Mouse (Mus musculus) stomach, postnatal 0 days (tissue): ENCODE measurements around the gene Dhdh. TPM values are rescaled to one million over a fixed set of nuclear protein-coding genes. Genes with fewer than 3 reads are reported as not detected.

Experiments used
- ATAC-seq: fragments of 200-750 bp; cut with Nextera tagmentation; 2 replicates; pipeline ENCODE4 v1.8.0; 2017; ENCODE audit not compliant: low FRiP score, low TSS enrichment
- DNase-seq: peaks from one replicate; pipeline ENCODE4 v3.0.0-alpha.2; 2016; ENCODE audit warnings: low spot score
- H3K27ac ChIP-seq: fragments of 300-500 bp; sonication (generic); replicated peaks from 2 replicates; pipeline ENCODE4 v1.5.1; 2014; ENCODE audit warnings: mild to moderate bottlenecking, control low read depth
- H3K27me3 ChIP-seq: fragments of 300-500 bp; sonication (generic); 2 replicates; pipeline ENCODE4 v1.6.1; 2014; ENCODE audit warnings: low read length; ENCODE audit not compliant: control insufficient read depth, insufficient read depth
- H3K36me3 ChIP-seq: fragments of 300-500 bp; sonication (generic); 2 replicates; pipeline ENCODE4 v1.6.1; 2014; ENCODE audit warnings: low read length, mixed read lengths; ENCODE audit not compliant: control insufficient read depth, insufficient read depth
- H3K4me1 ChIP-seq: fragments of 300-500 bp; sonication (generic); replicated peaks from 2 replicates; pipeline ENCODE4 v1.6.1; 2014; ENCODE audit warnings: antibody characterized with exemption; ENCODE audit not compliant: control insufficient read depth, insufficient read depth
- H3K4me2 ChIP-seq: fragments of 300-500 bp; sonication (generic); replicated peaks from 2 replicates; pipeline ENCODE4 v1.6.1; 2014; ENCODE audit warnings: low read depth, mild to moderate bottlenecking, control low read depth, moderate library complexity
- H3K4me3 ChIP-seq: fragments of 300-500 bp; sonication (generic); 2 replicates; pipeline ENCODE4 v1.5.1; 2014; ENCODE audit warnings: low read depth, low read length, control low read depth
- H3K9ac ChIP-seq: fragments of 300-500 bp; sonication (generic); 2 replicates; pipeline ENCODE4 v1.6.1; 2014; ENCODE audit warnings: mild to moderate bottlenecking, low read length, control low read depth, mixed read lengths
- H3K9me3 ChIP-seq: fragments of 300-500 bp; sonication (generic); 2 replicates; pipeline ENCODE4 v1.6.1; 2016; ENCODE audit warnings: low read length; ENCODE audit not compliant: control insufficient read depth
- CTCF ChIP-seq: IDR thresholded peaks from 2 replicates; pipeline ENCODE4 v1.5.1; 2016; ENCODE audit warnings: antibody characterized with exemption, low read depth, mild to moderate bottlenecking, moderate library complexity
- EP300 ChIP-seq: optimal IDR thresholded peaks from 2 replicates; pipeline ENCODE3; 2016; ENCODE audit warnings: antibody characterized with exemption
- WGBS: fragments of 180-500 bp; shearing (Covaris S2); extraction: QIAGEN DNeasy Blood & Tissue Kit; methylation state at CpG from one replicate; pipeline ENCODE4 v1.1.7; 2014; 5-methylcytosine and 5-hydroxymethylcytosine counted together
- microRNA-seq: library from miRNA; unstranded; fragments of <30 nt; microRNA quantifications from one replicate; pipeline ENCODE4, GENCODE M21; 2016
- polyA plus RNA-seq: library from polyadenylated mRNA; unstranded; fragments of >200 nt; fragmentation: Nextera tagmentation; extraction: Ambion mirVana; gene quantifications from 2 replicates; pipeline ENCODE4 v1.2.1, GENCODE M21; 2015

The Dhdh gene
- polyA plus RNA-seq, 1 experiment from 2014 or later = 1.1 TPM

GRCm38 (mm10) chr7:45436444-45436843, 52.2 kb downstream of the Dhdh start:
- no peak for ATAC-seq
- 94% methylated on average over 5 of the region's 5 CpGs for WGBS
- DNase-seq = no peak
- no peak overlapping the region for H3K4me3 ChIP-seq
- H3K27me3 ChIP-seq = no peaks in the 10 kb centered on the region
- H3K4me2 ChIP-seq = no peak overlapping the region
- TF ChIP-seq EP300 (no peak), CTCF (no peak)
- 0 out of 2 replicates have a peak, but pooled peaks cover 2% of the 10 kb centered on the region for H3K36me3 ChIP-seq
- H3K9ac ChIP-seq = no peak overlapping the region
- no peaks in the 10 kb centered on the region for H3K9me3 ChIP-seq
- peaks cover 9% of the 10 kb centered on the region for H3K4me1 ChIP-seq
- H3K27ac ChIP-seq = no peak overlapping the region

DNA sequence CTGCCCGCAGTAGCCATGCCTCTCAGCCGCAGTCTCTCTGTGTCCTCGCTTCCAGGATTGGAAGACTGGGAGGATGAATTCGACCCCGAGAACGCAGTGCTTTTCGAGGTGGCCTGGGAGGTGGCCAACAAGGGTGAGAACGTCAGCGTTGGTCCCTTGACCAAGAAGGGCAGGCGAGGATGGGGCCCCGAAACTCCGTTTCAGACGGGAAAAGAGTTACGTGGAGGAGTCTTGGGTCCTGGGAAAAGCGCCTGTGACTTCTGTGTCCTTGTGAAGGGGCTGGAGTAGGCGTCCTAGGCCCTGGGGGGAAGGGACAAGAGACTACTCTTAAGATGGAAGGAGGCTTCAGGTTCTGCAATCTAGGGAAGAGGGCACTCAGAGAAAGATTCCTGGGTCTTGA, 53.6 kb downstream of the Dhdh start:
- Histone ChIP-seq H3K4me1 (peaks cover 9% of the 10 kb centered on the region), H3K27me3 (no peaks in the 10 kb centered on the region), H3K9me3 (no peaks in the 10 kb centered on the region), H3K4me2 (peak overlapping the region; percentile 85), H3K36me3 (0 out of 2 replicates have a peak, but pooled peaks cover 3% of the 10 kb centered on the region), H3K9ac (peak overlapping the region; percentile 65), H3K27ac (peak overlapping the region; percentile 63), H3K4me3 (peak overlapping the region; percentile 51)
- under 1% methylated on average over 16 of the region's 16 CpGs for WGBS
- DNase-seq (no peak), ATAC-seq (no peak)
- TF ChIP-seq CTCF (no peak), EP300 (no peak)

- H3K27ac ChIP-seq = peak within 1 kb of the TSS; percentile 82
- no peaks in the 10 kb centered on the region for H3K9me3 ChIP-seq
- H3K4me1 ChIP-seq = peaks cover 9% of the 10 kb centered on the region
- TF ChIP-seq EP300 = peak; percentile 67
- peak; percentile 98 for TF ChIP-seq CTCF
- peaks cover 6% of the 10 kb centered on the region; the same call in 1 of the 2 replicates for H3K36me3 ChIP-seq
- ATAC-seq (peak; percentile 96), DNase-seq (peak; percentile 100)
- peak within 1 kb of the TSS; percentile 53 for H3K4me3 ChIP-seq
- H3K9ac ChIP-seq = peak within 1 kb of the TSS; percentile 76
- H3K27me3 ChIP-seq = no peaks in the 10 kb centered on the region
- H3K4me2 ChIP-seq = peak within 1 kb of the TSS; percentile 94
- WGBS = under 1% methylated on average over 45 of the region's 45 CpGs
Observed at GRCm38 (mm10) chr7:45434203-45435015, 54.2 kb downstream of the Dhdh start, which contains the start of gene Gys1. TSS of gene Gys1 (plus strand) at chr7:45434844.

- peak overlapping the region; percentile 65; the same call in 1 of the 2 replicates for H3K27ac ChIP-seq
- TF ChIP-seq EP300 (no peak), CTCF (no peak)
- peak overlapping the region; percentile 53 for H3K4me3 ChIP-seq
- peaks cover 8% of the 10 kb centered on the region for H3K36me3 ChIP-seq
- peak overlapping the region; percentile 76 for H3K9ac ChIP-seq
- no peak for ATAC-seq
- no peaks in the 10 kb centered on the region for H3K9me3 ChIP-seq
- WGBS = 1% methylated on average over 7 of the region's 7 CpGs
- H3K27me3 ChIP-seq = no peaks in the 10 kb centered on the region
- H3K4me1 ChIP-seq = peaks cover 9% of the 10 kb centered on the region
- DNase-seq = no peak
- peak overlapping the region; percentile 94 for H3K4me2 ChIP-seq
Observed at GRCm38 (mm10) chr7:45433835-45434202, 54.8 kb downstream of the Dhdh start.

- TF ChIP-seq EP300 (no peak), CTCF (no peak)
- H3K27ac ChIP-seq = no peak overlapping the region
- H3K36me3 ChIP-seq = peaks cover 35% of the 10 kb centered on the region
- H3K4me2 ChIP-seq = no peak overlapping the region
- ATAC-seq (no peak), DNase-seq (no peak)
- H3K4me3 ChIP-seq = no peak overlapping the region
- H3K9me3 ChIP-seq = no peaks in the 10 kb centered on the region
- H3K9ac ChIP-seq = no peak overlapping the region
- H3K27me3 ChIP-seq = no peaks in the 10 kb centered on the region
- H3K4me1 ChIP-seq = no peaks in the 10 kb centered on the region
- WGBS = 83% methylated on average over 8 of the region's 8 CpGs
Observed at GRCm38 (mm10) chr7:45426556-45426955, 62.0 kb downstream of the Dhdh start.

- no peaks in the 10 kb centered on the region for H3K4me1 ChIP-seq
- H3K36me3 ChIP-seq = peaks cover 27% of the 10 kb centered on the region
- no peak for ATAC-seq
- DNase-seq = no peak
- 92% methylated on average over 14 of the region's 14 CpGs for WGBS
- no peak overlapping the region for H3K9ac ChIP-seq
- H3K9me3 ChIP-seq = no peaks in the 10 kb centered on the region
- no peak overlapping the region for H3K4me2 ChIP-seq
- TF ChIP-seq CTCF (no peak), EP300 (no peak)
- H3K4me3 ChIP-seq = no peak overlapping the region
- H3K27me3 ChIP-seq = no peaks in the 10 kb centered on the region
- H3K27ac ChIP-seq = no peak overlapping the region
Observed at GRCm38 (mm10) chr7:45421194-45421593, 67.4 kb downstream of the Dhdh start.

Small RNA genes lying within 50 kb of the gene (microRNA-seq; reads per million reads assigned to microRNA genes)
- gene Gm22133 = not detected

Other genes starting within 250 kb of the Dhdh start
- gene Cd37, start 249.7 kb downstream of the Dhdh start, polyA plus RNA-seq = 1.5 and 1.8 TPM in 2 replicates
- 0.07 and 0.18 TPM in 2 replicates for gene Slc6a16, start 247.7 kb downstream of the Dhdh start, polyA plus RNA-seq
- gene Slc6a21, start 211.3 kb downstream of the Dhdh start, polyA plus RNA-seq = not detected in 2 replicates
- gene Trpm4, start 155.0 kb downstream of the Dhdh start, polyA plus RNA-seq = 22.7 and 23.7 TPM in 2 replicates
- gene Hrc, start 153.5 kb downstream of the Dhdh start, polyA plus RNA-seq = 0.80 and 0.85 TPM in 2 replicates
- 6.0 and 7.1 TPM in 2 replicates for gene Ppfia3, start 121.8 kb downstream of the Dhdh start, polyA plus RNA-seq
- 5.9 and 6.1 TPM in 2 replicates for gene Lin7b, start 118.2 kb downstream of the Dhdh start, polyA plus RNA-seq
- gene Snrnp70, start 93.1 kb downstream of the Dhdh start, polyA plus RNA-seq = 73.7 and 78.8 TPM in 2 replicates
- 0.15 and 0.17 TPM in 2 replicates for gene Kcna7, start 83.2 kb downstream of the Dhdh start, polyA plus RNA-seq
- 1.5 and 1.8 TPM in 2 replicates for gene Ntf5, start 75.1 kb downstream of the Dhdh start, polyA plus RNA-seq
- gene Lhb, start 68.0 kb downstream of the Dhdh start, polyA plus RNA-seq = not detected in 2 replicates
- gene Gys1, start 54.0 kb downstream of the Dhdh start, polyA plus RNA-seq = 10.1 and 10.6 TPM in 2 replicates
- 46.2 and 46.7 TPM in 2 replicates for gene Ruvbl2, start 50.7 kb downstream of the Dhdh start, polyA plus RNA-seq
- 3,647 and 3,760 TPM in 2 replicates for gene Ftl1, start 28.9 kb downstream of the Dhdh start, polyA plus RNA-seq
- gene Bax, start 21.9 kb downstream of the Dhdh start, polyA plus RNA-seq = 119 and 120 TPM in 2 replicates
- gene Tulp2, start 6.9 kb downstream of the Dhdh start, polyA plus RNA-seq = 0.32 and 0.42 TPM in 2 replicates
- gene Gm45808, start 2.0 kb downstream of the Dhdh start, polyA plus RNA-seq = not detected in 2 replicates
- gene Nucb1, start 21.6 kb upstream of the Dhdh start, polyA plus RNA-seq = 196 and 199 TPM in 2 replicates
- gene Ppp1r15a, start 37.5 kb upstream of the Dhdh start, polyA plus RNA-seq = 21.6 and 26.6 TPM in 2 replicates
- 7.9 and 8.0 TPM in 2 replicates for gene Plekha4, start 37.5 kb upstream of the Dhdh start, polyA plus RNA-seq
- 16.6 and 16.9 TPM in 2 replicates for gene Hsd17b14, start 66.1 kb upstream of the Dhdh start, polyA plus RNA-seq
- 101 and 108 TPM in 2 replicates for gene Bcat2, start 81.3 kb upstream of the Dhdh start, polyA plus RNA-seq
- 0.69 and 0.90 TPM in 2 replicates for gene Fgf21, start 126.7 kb upstream of the Dhdh start, polyA plus RNA-seq
- gene Fut1, start 128.5 kb upstream of the Dhdh start, polyA plus RNA-seq = 1.8 and 2.3 TPM in 2 replicates
- 0.08 TPM in 2 replicates for gene Izumo1, start 133.0 kb upstream of the Dhdh start, polyA plus RNA-seq
- gene Rasip1, start 138.7 kb upstream of the Dhdh start, polyA plus RNA-seq = 5.4 and 6.3 TPM in 2 replicates
- 4.6 and 5.5 TPM in 2 replicates for gene Mamstr, start 151.2 kb upstream of the Dhdh start, polyA plus RNA-seq
- 35.1 and 36.1 TPM in 2 replicates for gene Fut2, start 177.6 kb upstream of the Dhdh start, polyA plus RNA-seq
- gene Ntn5, start 195.2 kb upstream of the Dhdh start, polyA plus RNA-seq = 0.41 and 0.45 TPM in 2 replicates
- gene Sec1, start 205.6 kb upstream of the Dhdh start, polyA plus RNA-seq = 0.53 and 0.56 TPM in 2 replicates
- gene Car11, start 211.0 kb upstream of the Dhdh start, polyA plus RNA-seq = 2.7 and 4.4 TPM in 2 replicates
- gene Dbp, start 216.3 kb upstream of the Dhdh start, polyA plus RNA-seq = 8.8 and 12.6 TPM in 2 replicates
- gene Rpl18, start 226.7 kb upstream of the Dhdh start, polyA plus RNA-seq = 893 and 919 TPM in 2 replicates
- gene Sphk2, start 229.2 kb upstream of the Dhdh start, polyA plus RNA-seq = 23.6 and 24.5 TPM in 2 replicates
- 21.6 and 24.8 TPM in 2 replicates for gene Fam83e, start 232.4 kb upstream of the Dhdh start, polyA plus RNA-seq
- gene Spaca4, start 237.0 kb upstream of the Dhdh start, polyA plus RNA-seq = 0.39 and 0.56 TPM in 2 replicates